Mouse (Mus musculus) small intestine, adult 2 months (tissue): ENCODE measurements around the gene Top3b. TPM values are rescaled to one million over a fixed set of nuclear protein-coding genes. Genes with fewer than 3 reads are reported as not detected.

ENCODE experiments used
- H3K27ac ChIP-seq: fragments of 200-500 bp; 2 replicates; pipeline ENCODE4 v1.5.1; 2012; ENCODE audit warnings: low read depth, low read length, control low read depth, inconsistent platforms; ENCODE audit not compliant: insufficient read depth
- H3K27me3 ChIP-seq: fragments of 200-500 bp; 2 replicates; pipeline ENCODE4 v1.6.1; 2012; ENCODE audit warnings: mild to moderate bottlenecking, moderate library complexity, low read length, inconsistent platforms; ENCODE audit not compliant: control insufficient read depth, insufficient read depth
- H3K36me3 ChIP-seq: fragments of 200-500 bp; 2 replicates; pipeline ENCODE4 v1.6.1; 2012; ENCODE audit warnings: mild to moderate bottlenecking, low read length, control low read depth, inconsistent platforms; ENCODE audit not compliant: control insufficient read depth, insufficient read depth
- H3K4me1 ChIP-seq: fragments of 200-500 bp; 2 replicates; pipeline ENCODE4 v1.6.1; 2012; ENCODE audit warnings: low read length, inconsistent platforms, mixed read lengths; ENCODE audit not compliant: control insufficient read depth, insufficient read depth, insufficient read length
- H3K4me3 ChIP-seq: fragments of 200-500 bp; 2 replicates; pipeline ENCODE4 v1.5.1; 2012; ENCODE audit warnings: low read depth, mild to moderate bottlenecking, control low read depth, inconsistent platforms, low read length, moderate library complexity
- CTCF ChIP-seq: fragments of 200-500 bp; IDR thresholded peaks from 2 replicates; pipeline ENCODE4 v1.5.1; 2012; ENCODE audit warnings: low read depth, mild to moderate bottlenecking, control low read depth, inconsistent platforms, low read length, moderate library complexity, mixed read lengths; ENCODE audit not compliant: insufficient replicate concordance, insufficient read length; ENCODE audit errors: extremely low read depth
- POLR2A ChIP-seq: fragments of 200-500 bp; IDR thresholded peaks from 2 replicates; pipeline ENCODE4 v1.6.1; 2012; ENCODE audit warnings: low read depth, mild to moderate bottlenecking, control low read depth, inconsistent platforms, low read length, moderate library complexity
- WGBS: fragments of 180-500 bp; shearing (Covaris S2); methylation state at CpG from one replicate; pipeline ENCODE4 v1.1.7; 2018; 5-methylcytosine and 5-hydroxymethylcytosine counted together
- polyA plus RNA-seq: library from polyadenylated mRNA; depleted of rRNA; stranded (reverse); fragments of >200 nt; gene quantifications from 2 replicates; pipeline ENCODE4 v1.2.3, GENCODE M21; 2012

Top3b gene
- polyA plus RNA-seq, 1 experiment, result 42.9 TPM

DNA sequence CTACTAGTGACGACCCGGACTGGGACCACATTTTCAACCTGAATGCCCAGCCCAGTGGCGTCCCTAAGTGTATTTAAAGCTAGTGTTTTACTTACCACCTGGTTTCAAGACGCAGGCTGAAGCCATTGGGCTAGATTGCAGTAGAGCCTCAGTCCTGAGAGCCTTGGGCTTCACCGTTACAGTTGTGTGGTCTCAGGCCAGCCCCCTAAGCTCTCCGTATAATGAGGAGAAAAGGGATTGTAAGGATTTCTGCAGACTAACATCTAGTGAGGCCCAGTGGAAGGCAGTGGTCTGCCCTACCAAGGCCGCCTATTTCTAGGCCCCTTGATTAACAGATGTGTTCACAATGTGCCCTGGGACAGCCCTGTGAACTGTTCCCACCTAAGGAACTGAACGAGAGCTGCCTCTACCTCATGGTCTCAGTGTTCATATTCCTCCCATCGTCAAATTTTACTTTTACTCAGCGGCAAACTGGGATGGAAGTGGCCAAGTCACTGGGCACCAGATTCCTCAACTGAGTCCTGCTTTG is 26.6 kb downstream of the Top3b start:
- WGBS, result 24% methylated on average over 10 of the region's 10 CpGs
- Histone ChIP-seq H3K27me3 (no peaks in the 10 kb centered on the region), H3K4me1 (peaks cover 10% of the 10 kb centered on the region; the same call in 1 of the 2 replicates), H3K27ac (peak overlapping the region; percentile 4), H3K4me3 (peak overlapping the region; percentile 71), H3K36me3 (peaks cover 6% of the 10 kb centered on the region)
- TF ChIP-seq CTCF (no peak), POLR2A (no peak)

DNA sequence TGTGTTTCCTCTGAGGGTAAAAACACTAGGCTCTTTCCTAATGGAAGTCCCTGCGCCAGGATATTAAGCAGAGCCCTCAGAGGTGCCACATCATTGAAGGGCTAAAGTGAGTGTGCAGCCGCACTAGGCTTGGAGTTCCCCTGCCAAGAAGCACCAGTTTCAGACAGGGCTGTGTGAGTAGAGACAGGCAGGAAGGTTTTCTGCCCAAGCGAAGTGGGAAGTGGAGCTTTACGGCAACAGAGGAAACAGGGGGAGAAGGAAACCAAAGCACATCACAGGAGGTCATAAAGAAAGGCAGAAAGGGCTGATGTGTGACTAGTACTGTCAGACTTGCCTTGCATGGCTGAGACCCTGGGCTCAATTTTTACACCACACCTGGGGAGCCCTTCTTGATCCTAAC is 31.8 kb downstream of the Top3b start:
- H3K27ac ChIP-seq, result no peak overlapping the region
- H3K4me1 ChIP-seq, result peaks cover 6% of the 10 kb centered on the region; the same call in 1 of the 2 replicates
- no peak overlapping the region for H3K4me3 ChIP-seq
- 87% methylated on average over 4 of the region's 4 CpGs for WGBS
- H3K36me3 ChIP-seq, result peaks cover 4% of the 10 kb centered on the region; the same call in 1 of the 2 replicates
- no peak for TF ChIP-seq CTCF
- TF ChIP-seq POLR2A, result no peak
- no peaks in the 10 kb centered on the region for H3K27me3 ChIP-seq

DNA sequence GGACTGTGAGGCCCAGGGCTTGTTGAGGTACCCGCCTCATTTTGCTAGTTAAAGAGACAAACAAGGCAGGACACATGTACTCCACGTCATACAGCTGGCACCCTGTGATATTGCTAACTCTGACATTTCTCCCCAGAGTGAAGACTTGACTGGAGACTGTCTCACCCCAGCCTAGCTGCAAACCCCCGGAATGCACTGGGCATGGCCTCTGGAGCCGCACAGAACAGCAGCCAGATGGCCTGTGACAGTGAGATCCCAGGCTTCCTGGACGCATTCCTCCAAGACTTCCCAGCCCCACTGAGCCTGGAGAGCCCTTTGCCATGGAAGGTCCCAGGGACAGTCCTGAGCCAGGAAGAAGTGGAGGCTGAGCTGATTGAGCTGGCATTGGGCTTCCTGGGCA is 32.7 kb downstream of the Top3b start:
- 86% methylated on average over 5 of the region's 5 CpGs for WGBS
- Histone ChIP-seq H3K4me3 (no peak overlapping the region), H3K36me3 (peaks cover 4% of the 10 kb centered on the region; the same call in 1 of the 2 replicates), H3K4me1 (peaks cover 5% of the 10 kb centered on the region; the same call in 1 of the 2 replicates), H3K27me3 (no peaks in the 10 kb centered on the region), H3K27ac (no peak overlapping the region)
- TF ChIP-seq CTCF (no peak), POLR2A (no peak)

DNA sequence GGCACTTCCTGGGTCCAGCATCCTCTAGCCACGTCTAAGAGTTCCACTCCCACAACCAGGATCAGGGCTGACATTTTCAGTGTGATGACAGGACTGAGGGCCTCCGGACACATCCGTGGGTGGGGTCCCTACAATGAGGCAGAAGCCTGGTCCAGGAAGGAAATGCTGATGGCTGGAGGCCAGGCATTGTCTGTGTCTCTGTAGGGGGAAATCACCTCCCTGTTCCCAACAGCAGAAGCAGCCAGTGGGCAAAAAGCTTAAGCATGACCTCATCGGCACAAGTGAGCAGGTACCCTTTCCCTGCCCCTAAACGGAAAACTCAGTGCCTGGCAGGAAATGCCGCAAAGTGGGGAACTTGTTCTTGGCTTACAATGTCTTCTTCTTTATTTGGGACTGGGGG is 37.3 kb downstream of the Top3b start:
- Histone ChIP-seq H3K4me3 (no peak overlapping the region), H3K36me3 (peaks cover 4% of the 10 kb centered on the region; the same call in 1 of the 2 replicates), H3K27ac (peak overlapping the region; percentile 51; the same call in 1 of the 2 replicates), H3K27me3 (no peaks in the 10 kb centered on the region), H3K4me1 (no peaks in the 10 kb centered on the region)
- 69% methylated on average over 6 of the region's 6 CpGs for WGBS
- TF ChIP-seq POLR2A (no peak), CTCF (no peak)

DNA sequence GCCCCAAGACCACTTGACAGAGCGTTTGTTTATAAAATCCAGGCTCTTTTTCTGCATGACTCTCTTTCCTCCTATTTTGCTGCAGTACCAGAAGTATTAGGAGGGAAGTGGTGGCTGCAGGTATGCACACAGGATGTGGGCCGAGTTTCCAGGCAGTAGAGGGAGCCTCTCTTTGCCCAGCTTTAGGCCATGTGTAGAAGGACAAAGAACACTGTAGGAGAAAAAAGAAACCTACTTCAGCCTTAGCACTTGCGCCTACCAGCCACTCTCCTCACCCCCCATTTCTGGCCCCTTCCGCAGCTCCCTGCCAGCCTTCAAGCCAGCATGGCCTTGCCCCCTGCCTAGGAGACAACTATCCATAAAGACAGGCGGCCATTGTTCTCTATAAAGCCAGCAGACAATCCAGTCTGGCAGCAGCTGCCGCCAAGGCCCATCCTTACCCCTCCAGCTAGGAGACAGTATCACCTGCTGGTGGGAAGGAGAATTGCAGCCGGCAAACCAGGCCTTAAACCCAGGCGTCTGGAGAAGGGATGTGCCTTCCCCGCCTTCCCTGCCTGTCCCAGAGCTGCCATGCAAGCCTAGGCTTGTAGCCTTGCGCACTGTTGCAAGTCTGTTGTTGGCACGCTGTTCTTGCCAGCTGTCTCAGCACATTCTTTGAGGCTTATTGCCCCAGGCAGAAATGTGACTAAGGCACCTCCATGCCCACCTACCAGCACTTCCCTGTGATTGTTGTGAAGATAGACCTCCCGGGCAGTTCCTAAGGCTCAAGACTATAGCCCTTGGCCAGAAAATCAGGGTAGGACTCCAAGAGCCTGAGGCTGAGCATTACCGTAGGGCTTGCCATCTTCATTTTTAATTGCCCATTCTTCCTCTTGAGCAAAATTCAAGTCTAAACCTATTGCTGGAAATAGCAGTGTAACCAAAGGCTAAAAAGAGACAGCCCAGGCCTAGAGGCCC is 41.4 kb downstream of the Top3b start:
- TF ChIP-seq CTCF (peak; percentile 91), POLR2A (no peak)

DNA sequence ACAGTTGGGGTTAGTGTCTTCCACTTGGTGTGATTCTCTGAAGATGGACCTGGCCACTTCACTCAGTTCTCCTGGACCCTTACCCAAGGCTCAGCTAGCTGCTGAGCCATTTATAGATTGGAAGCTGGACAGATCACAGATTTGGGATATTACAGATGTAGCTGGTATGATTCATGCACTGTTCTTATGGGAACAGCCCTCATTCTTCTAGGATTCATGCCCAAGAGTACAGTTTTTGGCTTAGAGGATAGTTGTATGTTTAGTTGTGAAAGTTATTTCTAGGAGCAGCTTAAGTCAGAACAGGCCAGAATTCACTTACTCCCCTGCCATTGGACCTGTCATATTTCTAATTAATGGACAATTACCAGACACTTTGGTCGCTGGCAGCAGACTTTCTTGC is 42.9 kb downstream of the Top3b start:
- 74% methylated on average over 1 of the region's 1 CpGs for WGBS

More for the DNA sequence above, 41.4 kb downstream of the Top3b start:
- Histone ChIP-seq H3K27me3 (no peaks in the 10 kb centered on the region), H3K4me3 (no peak overlapping the region), H3K27ac (no peak overlapping the region), H3K4me1 (no peaks in the 10 kb centered on the region), H3K36me3 (peaks cover 2% of the 10 kb centered on the region)
- WGBS, result 41% methylated on average over 13 of the region's 13 CpGs

More for the DNA sequence above, 42.9 kb downstream of the Top3b start:
- no peak overlapping the region for H3K4me3 ChIP-seq
- no peaks in the 10 kb centered on the region for H3K27me3 ChIP-seq
- H3K36me3 ChIP-seq, result peaks cover 2% of the 10 kb centered on the region
- TF ChIP-seq POLR2A, result no peak
- no peak for TF ChIP-seq CTCF
- H3K27ac ChIP-seq, result no peak overlapping the region
- no peaks in the 10 kb centered on the region for H3K4me1 ChIP-seq
